Mouse (Mus musculus) small intestine, adult 2 months (tissue): ENCODE measurements around the gene Piwil4. TPM values are rescaled to one million over a fixed set of nuclear protein-coding genes. Genes with fewer than 3 reads are reported as not detected.
A peak's percentile ranks its signal among the peaks of the same experiment; 100 is the strongest.
"Not testable (repeated sequence)": the region's sequence is repeated elsewhere in the genome, so short reads cannot be mapped to it uniquely, and the experiment has no call there.

Experiments used
- H3K27ac ChIP-seq: fragments of 200-500 bp; 2 replicates; pipeline ENCODE4 v1.5.1; 2012; ENCODE audit warnings: low read depth, low read length, control low read depth, inconsistent platforms; ENCODE audit not compliant: insufficient read depth
- H3K27me3 ChIP-seq: fragments of 200-500 bp; 2 replicates; pipeline ENCODE4 v1.6.1; 2012; ENCODE audit warnings: mild to moderate bottlenecking, moderate library complexity, low read length, inconsistent platforms; ENCODE audit not compliant: control insufficient read depth, insufficient read depth
- H3K36me3 ChIP-seq: fragments of 200-500 bp; 2 replicates; pipeline ENCODE4 v1.6.1; 2012; ENCODE audit warnings: mild to moderate bottlenecking, low read length, control low read depth, inconsistent platforms; ENCODE audit not compliant: control insufficient read depth, insufficient read depth
- H3K4me1 ChIP-seq: fragments of 200-500 bp; 2 replicates; pipeline ENCODE4 v1.6.1; 2012; ENCODE audit warnings: low read length, inconsistent platforms, mixed read lengths; ENCODE audit not compliant: control insufficient read depth, insufficient read depth, insufficient read length
- H3K4me3 ChIP-seq: fragments of 200-500 bp; 2 replicates; pipeline ENCODE4 v1.5.1; 2012; ENCODE audit warnings: low read depth, mild to moderate bottlenecking, control low read depth, inconsistent platforms, low read length, moderate library complexity
- CTCF ChIP-seq: fragments of 200-500 bp; IDR thresholded peaks from 2 replicates; pipeline ENCODE4 v1.5.1; 2012; ENCODE audit warnings: low read depth, mild to moderate bottlenecking, control low read depth, inconsistent platforms, low read length, moderate library complexity, mixed read lengths; ENCODE audit not compliant: insufficient replicate concordance, insufficient read length; ENCODE audit errors: extremely low read depth
- POLR2A ChIP-seq: fragments of 200-500 bp; IDR thresholded peaks from 2 replicates; pipeline ENCODE4 v1.6.1; 2012; ENCODE audit warnings: low read depth, mild to moderate bottlenecking, control low read depth, inconsistent platforms, low read length, moderate library complexity
- WGBS: fragments of 180-500 bp; shearing (Covaris S2); methylation state at CpG from one replicate; pipeline ENCODE4 v1.1.7; 2018; 5-methylcytosine and 5-hydroxymethylcytosine counted together
- polyA plus RNA-seq: library from polyadenylated mRNA; depleted of rRNA; stranded (reverse); fragments of >200 nt; gene quantifications from 2 replicates; pipeline ENCODE4 v1.2.3, GENCODE M21; 2012

Piwil4 gene
- polyA plus RNA-seq, 1 experiment: 0.71 TPM

DNA sequence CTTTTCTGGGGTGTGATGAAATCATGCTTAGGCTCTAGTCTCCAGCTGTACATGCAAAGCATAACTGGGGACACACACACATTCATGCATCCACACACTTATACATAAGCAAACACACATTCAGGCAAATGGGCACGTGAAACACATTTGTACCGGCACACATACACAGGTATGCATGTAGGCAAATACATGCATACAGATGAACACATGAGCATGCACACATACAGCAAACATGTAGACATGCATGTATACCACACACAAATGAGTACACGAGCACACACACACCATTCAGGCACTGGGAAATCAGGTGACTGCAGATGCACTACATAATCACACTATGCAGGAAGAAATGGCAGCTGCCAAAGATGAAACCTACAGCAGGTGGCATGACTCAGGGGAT lies 29.6 kb downstream of the Piwil4 start:
- TF ChIP-seq CTCF (no peak), POLR2A (no peak)
- WGBS: 83% methylated on average over 3 of the region's 3 CpGs
- Histone ChIP-seq H3K27me3 (no peaks in the 10 kb centered on the region), H3K4me1 (no peaks in the 10 kb centered on the region), H3K4me3 (no peak overlapping the region), H3K27ac (no peak overlapping the region), H3K36me3 (no peaks in the 10 kb centered on the region)

DNA sequence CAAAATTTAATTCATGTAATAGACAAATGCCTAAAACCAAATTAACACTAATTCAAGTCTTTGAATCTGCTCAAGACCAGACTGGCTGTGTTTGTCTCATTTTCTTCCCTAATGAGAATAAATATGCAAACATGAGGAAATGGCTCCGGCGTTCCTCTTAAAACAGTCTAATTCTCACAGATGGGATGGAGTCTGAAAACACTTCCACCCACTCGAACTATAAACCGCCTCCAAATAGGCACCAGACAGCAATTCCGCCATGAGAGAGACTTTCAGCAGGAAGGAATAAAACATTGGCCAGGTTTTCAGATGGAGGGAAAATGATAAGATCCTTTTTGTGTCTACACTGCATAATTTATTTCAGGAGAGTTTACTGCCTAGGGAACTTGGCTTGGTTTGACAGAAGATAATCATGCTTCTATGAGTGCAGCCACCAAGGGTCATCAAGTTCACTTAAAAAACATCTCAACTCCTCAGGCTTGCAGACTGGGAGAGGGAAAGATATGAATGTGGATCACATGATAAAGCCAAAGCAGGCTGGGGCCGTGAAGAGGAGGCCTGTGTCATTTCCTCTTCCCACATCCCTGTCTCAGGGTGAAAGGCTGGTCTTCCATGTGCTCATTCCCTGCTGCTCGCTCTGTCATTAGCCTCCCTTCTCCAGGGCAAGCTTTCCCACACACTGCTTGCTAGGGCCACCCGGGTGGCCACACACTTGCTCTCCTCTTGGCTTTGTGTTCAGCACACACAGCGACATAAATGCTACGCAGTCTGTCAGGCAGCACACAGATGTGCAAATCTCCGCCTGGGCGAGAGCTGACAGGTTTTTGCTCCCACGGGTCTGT lies 35.0 kb downstream of the Piwil4 start:
- H3K4me3 ChIP-seq: no peak overlapping the region
- TF ChIP-seq CTCF: no peak
- no peak for TF ChIP-seq POLR2A
- no peak overlapping the region for H3K27ac ChIP-seq
- WGBS: 72% methylated on average over 13 of the region's 13 CpGs
- H3K27me3 ChIP-seq: no peaks in the 10 kb centered on the region
- H3K4me1 ChIP-seq: no peaks in the 10 kb centered on the region
- no peaks in the 10 kb centered on the region for H3K36me3 ChIP-seq

DNA sequence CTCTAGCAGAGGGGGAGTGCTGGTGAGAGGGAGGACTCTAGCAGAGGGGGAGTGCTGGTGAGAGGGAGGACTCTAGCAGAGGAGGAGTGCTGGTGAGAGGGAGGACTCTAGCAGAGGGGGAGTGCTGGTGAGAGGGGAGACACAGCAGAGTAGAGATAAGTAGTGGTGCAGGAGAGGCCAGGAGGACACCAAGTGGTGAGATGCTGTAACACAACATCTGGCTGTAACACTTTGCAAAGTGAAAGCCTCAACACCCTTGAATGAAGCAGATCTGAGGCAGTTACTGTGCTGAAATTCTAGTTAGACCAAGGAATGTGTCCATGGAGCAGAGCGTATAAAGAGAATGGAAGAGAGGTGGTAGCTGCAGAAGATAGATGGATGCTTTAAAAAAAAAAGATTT lies 39.7 kb downstream of the Piwil4 start:
- not testable (repeated sequence) for H3K36me3 ChIP-seq, H3K4me1 ChIP-seq, H3K27me3 ChIP-seq, H3K27ac ChIP-seq, H3K4me3 ChIP-seq
- WGBS: 98% methylated on average over 1 of the region's 1 CpGs

DNA sequence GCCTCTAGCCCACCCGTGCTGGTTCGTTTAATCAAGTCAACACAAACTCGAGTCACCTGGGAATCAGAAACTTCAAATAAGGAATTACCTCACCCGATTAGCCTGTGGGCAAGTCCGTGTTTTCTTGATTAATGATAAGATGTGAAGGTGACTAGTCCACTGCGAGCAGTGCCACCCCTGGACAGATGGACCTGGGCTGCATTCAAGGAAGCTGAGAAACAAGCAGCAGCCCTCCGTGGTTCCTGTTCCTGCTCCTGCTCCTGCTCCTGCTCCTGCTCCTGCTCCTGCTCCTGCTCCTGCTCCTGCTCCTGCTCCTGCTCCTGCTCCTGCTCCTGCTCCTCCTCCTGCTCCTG lies 41.3 kb downstream of the Piwil4 start:
- TF ChIP-seq POLR2A (no peak), CTCF (no peak)
- Histone ChIP-seq H3K27me3 (no peaks in the 10 kb centered on the region), H3K36me3 (no peaks in the 10 kb centered on the region), H3K4me3 (no peak overlapping the region), H3K27ac (no peak overlapping the region), H3K4me1 (no peaks in the 10 kb centered on the region)
- 29% methylated on average over 7 of the region's 7 CpGs for WGBS

DNA sequence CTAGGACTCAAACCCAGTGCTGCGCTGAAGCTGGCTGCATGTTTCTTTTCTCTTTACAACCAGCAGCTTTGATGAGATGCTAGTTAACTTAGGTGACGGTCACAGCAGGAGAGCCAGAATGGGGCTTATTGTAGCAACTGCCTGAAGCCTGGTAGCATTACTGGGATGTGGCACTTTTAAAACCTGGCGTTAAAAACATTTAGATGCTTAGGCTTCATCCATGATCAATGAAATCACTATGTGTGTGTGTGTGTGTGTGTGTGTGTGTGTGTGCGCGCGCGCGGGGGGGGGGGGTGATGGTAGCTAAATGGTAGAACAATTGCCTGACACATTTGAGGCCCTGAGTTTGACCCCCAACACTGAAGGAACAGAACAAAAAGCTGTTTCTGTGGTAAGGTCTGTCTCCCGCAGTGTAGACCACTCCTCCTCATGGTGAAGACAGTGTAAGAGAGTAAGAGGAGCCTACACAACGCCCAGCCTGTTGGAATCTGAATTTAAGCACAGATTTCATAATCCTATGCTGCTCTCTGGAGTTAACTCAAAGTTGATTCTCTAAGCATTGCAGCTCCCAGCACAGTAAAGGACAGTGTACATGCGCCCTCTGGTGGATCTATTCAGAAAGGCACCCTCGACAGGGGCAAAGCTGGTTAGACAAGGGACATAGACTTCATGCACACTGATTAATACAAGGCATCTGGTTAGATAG lies 41.8 kb downstream of the Piwil4 start:
- no peak overlapping the region for H3K4me3 ChIP-seq
- no peak overlapping the region for H3K27ac ChIP-seq
- no peaks in the 10 kb centered on the region for H3K27me3 ChIP-seq
- WGBS: 60% methylated on average over 12 of the region's 12 CpGs
- H3K4me1 ChIP-seq: no peaks in the 10 kb centered on the region
- no peaks in the 10 kb centered on the region for H3K36me3 ChIP-seq
- no peak for TF ChIP-seq POLR2A
- peak; percentile 71; the same call in 1 of the 2 replicates for TF ChIP-seq CTCF

DNA sequence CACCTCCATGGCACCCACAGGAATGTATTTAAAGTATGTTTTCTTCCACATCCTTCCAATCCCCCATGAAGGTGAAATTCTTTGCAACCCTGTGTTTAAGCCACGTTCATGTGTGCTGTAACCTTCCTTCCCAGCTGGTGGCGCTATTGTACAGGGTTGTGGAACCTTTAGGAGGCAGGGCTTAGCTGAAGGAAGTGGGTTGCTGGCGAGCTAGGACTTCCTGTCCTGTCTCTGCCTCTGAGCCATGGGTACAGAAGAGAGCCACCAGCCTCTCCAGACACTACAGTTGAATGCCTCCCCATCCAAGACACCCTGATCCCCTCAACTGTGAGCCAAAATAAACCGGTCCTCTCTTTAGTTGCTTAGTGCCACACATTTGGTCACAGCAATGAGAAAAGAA lies 42.6 kb downstream of the Piwil4 start:
- Histone ChIP-seq H3K4me3 (no peak overlapping the region), H3K27me3 (no peaks in the 10 kb centered on the region), H3K4me1 (no peaks in the 10 kb centered on the region), H3K27ac (no peak overlapping the region), H3K36me3 (no peaks in the 10 kb centered on the region)
- WGBS: 50% methylated on average over 4 of the region's 4 CpGs
- no peak for TF ChIP-seq POLR2A
- peak; percentile 45; the same call in 1 of the 2 replicates for TF ChIP-seq CTCF

DNA sequence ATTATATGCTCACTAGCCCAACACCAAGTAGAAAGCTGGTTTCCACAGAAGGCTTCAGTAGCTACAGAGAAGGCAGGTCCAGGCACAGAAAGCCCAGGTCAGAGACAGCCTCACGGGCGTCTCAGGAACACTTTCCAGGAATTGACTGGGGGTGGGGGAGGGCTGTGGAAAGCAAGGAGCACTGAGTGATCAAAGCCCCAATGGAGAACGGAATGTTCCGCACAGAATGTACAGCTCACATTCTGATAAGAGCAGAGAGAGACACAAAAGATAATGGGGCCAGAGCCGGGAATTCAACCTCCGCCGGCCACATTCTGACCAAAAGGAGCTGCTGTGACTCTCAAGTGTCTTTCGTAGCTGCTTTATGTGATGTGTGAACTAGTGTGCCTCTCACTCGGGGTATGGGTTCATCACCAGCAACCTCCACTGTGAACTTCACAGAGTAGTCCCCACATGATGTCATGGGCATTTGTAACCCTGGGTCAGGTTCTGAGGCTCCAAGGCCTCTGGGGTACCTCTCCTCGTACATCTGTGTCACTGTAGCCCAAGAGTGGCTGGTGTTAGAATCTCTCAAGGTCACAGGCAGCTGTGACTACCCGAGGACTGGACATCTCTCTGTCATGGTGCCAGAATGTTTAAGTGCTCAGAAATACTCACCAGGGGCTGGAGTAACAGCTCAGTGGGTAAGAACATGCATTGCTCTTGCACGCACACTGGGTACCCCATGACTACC lies 51.0 kb downstream of the Piwil4 start:
- no peaks in the 10 kb centered on the region for H3K36me3 ChIP-seq
- TF ChIP-seq CTCF (no peak), POLR2A (no peak)
- no peak overlapping the region for H3K27ac ChIP-seq
- 47% methylated on average over 12 of the region's 12 CpGs for WGBS
- no peaks in the 10 kb centered on the region for H3K4me1 ChIP-seq
- no peaks in the 10 kb centered on the region for H3K27me3 ChIP-seq
- H3K4me3 ChIP-seq: no peak overlapping the region
